Mouse (Mus musculus) C2C12 (cell line): ENCODE measurements around the gene Gm13539. TPM values are rescaled to one million over a fixed set of nuclear protein-coding genes. Genes with fewer than 3 reads are reported as not detected.

Source experiments
- H3K27me3 ChIP-seq: one replicate; pipeline ENCODE4 v1.6.1; 2011; ENCODE audit not compliant: control insufficient read depth, insufficient read depth, insufficient read length
- H3K36me3 ChIP-seq: one replicate; pipeline ENCODE4 v1.6.1; 2011; ENCODE audit not compliant: control insufficient read depth, insufficient read depth
- H3K4me3 ChIP-seq: one replicate; pipeline ENCODE4 v1.5.1; 2011; ENCODE audit warnings: mild to moderate bottlenecking, control low read depth; ENCODE audit not compliant: poor library complexity, insufficient read depth, severe bottlenecking
- H3K79me2 ChIP-seq: one replicate; pipeline ENCODE4 v1.6.1; 2011; ENCODE audit not compliant: control insufficient read depth, insufficient read depth
- H3K79me3 ChIP-seq: one replicate; pipeline ENCODE4 v1.6.1; 2011; ENCODE audit warnings: low read depth, control low read depth
- H3ac ChIP-seq: one replicate; pipeline ENCODE3; 2011; ENCODE audit warnings: low read depth; ENCODE audit not compliant: control insufficient read depth, insufficient read length
- CEBPB ChIP-seq: IDR thresholded peaks from one replicate; pipeline ENCODE4 v1.6.1; 2011; ENCODE audit warnings: low read depth, mild to moderate bottlenecking, control low read depth, moderate library complexity
- CTCF ChIP-seq: IDR thresholded peaks from one replicate; pipeline ENCODE4 v1.5.1; 2011; ENCODE audit not compliant: control insufficient read depth, insufficient read depth, insufficient read length
- FOSL1 ChIP-seq: IDR thresholded peaks from one replicate; pipeline ENCODE4 v1.8.0; 2011; ENCODE audit warnings: mild to moderate bottlenecking, low read length; ENCODE audit not compliant: poor library complexity, insufficient read depth, severe bottlenecking
- MAX ChIP-seq: IDR thresholded peaks from one replicate; pipeline ENCODE4 v1.6.1; 2011; ENCODE audit warnings: mild to moderate bottlenecking, control low read depth
- MYOD1 ChIP-seq: IDR thresholded peaks from one replicate; pipeline ENCODE4 v1.6.1; 2011; ENCODE audit warnings: low read depth; ENCODE audit not compliant: control insufficient read depth, insufficient read length
- MYOG ChIP-seq: IDR thresholded peaks from one replicate; pipeline ENCODE4 v1.6.1; 2011; ENCODE audit not compliant: control insufficient read depth, insufficient read length; ENCODE audit errors: extremely low read depth
- USF1 ChIP-seq: IDR thresholded peaks from one replicate; pipeline ENCODE4 v1.6.1; 2011; ENCODE audit warnings: low read depth, mild to moderate bottlenecking, control low read depth, moderate library complexity
- polyA plus RNA-seq: library from polyadenylated mRNA; unstranded; fragments of >200 nt; fragmentation: generic; extraction: Trizol; gene quantifications from one replicate; pipeline ENCODE4 v1.2.1, GENCODE M21; 2012; ENCODE audit warnings: missing spikeins

The Gm13539 gene
- polyA plus RNA-seq, 1 experiment = not detected

DNA sequence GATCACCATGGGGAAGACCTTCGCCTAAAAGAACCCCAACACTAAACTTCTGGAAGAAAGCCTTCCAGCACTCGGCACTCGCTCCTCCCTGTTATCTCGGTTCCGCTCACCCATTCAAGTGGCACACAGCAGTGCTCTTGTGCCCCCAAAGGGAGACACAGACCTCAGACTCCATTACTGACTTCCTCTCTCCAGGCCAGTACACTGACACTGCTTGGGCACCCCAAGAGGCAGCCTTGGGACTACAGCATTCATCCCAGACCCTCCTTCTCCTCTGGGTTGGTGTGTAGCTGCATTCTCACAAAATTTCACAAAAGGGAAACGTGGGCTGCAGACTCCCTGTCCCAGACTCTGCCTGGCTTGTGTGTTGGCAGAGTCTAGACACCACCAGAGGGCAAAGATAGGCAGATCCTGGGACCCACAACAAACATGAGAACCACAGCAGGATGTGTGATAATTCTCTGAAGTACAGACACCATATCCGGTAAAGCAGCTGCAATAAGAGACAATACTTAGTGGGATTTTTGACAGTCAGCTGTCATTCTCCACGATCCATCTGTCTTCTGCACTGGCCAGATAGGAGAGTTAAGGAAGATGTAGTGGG, 46.4 kb downstream of the Gm13539 start:
- Histone ChIP-seq H3K36me3 (no peaks in the 10 kb centered on the region), H3K4me3 (no peak overlapping the region), H3K79me3 (no peaks in the 10 kb centered on the region), H3ac (no peak overlapping the region), H3K27me3 (peaks cover 43% of the 10 kb centered on the region), H3K79me2 (no peaks in the 10 kb centered on the region)
- TF ChIP-seq MYOG (no peak), FOSL1 (no peak), USF1 (no peak), CTCF (no peak), MAX (no peak), MYOD1 (no peak), CEBPB (no peak)

DNA sequence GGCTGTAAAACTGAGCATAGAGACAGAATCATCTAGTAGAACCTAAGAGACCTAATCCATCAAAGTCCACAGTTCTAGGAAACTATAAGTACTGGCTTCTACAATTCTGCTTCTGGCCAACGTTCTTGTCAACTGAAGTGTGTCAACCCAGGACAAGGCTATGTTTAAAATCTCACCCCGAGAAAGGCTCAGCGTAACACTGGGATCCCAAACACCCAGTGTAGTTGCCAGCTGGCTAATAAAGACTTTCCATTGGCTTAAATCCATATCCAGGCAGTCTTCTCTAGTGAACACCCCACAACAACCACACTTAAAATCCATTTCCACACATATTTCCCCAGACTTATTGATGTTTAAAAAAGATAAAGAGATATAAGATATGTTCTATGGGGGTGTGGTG, 48.7 kb downstream of the Gm13539 start:
- H3K4me3 ChIP-seq = no peak overlapping the region
- no peaks in the 10 kb centered on the region for H3K36me3 ChIP-seq
- TF ChIP-seq FOSL1 (no peak), USF1 (no peak), CTCF (no peak), MYOD1 (no peak), MYOG (no peak), MAX (no peak), CEBPB (no peak)
- no peak overlapping the region for H3ac ChIP-seq
- no peaks in the 10 kb centered on the region for H3K79me3 ChIP-seq
- H3K27me3 ChIP-seq = peaks cover 33% of the 10 kb centered on the region
- no peaks in the 10 kb centered on the region for H3K79me2 ChIP-seq

DNA sequence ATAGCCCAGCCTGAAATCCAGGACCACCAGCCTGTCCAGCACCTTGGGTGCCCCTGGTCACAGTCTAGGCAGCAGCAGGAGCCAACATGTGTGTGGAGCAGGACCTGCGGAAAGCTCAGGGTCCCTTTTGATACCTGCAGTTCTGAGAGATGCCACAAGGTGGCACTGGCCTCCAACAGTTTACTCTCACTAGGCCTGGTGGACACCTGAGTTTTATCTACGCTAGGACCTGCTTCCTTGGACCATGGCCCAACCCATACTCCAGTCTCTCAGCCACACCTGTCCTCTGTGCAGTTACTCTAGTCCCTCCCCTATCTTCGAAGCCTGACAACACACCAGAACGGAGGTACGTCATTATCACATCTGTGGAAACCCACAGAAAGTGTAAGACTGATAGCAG, 54.2 kb downstream of the Gm13539 start:
- Histone ChIP-seq H3K4me3 (no peak overlapping the region), H3K27me3 (peaks cover 17% of the 10 kb centered on the region), H3K79me2 (no peaks in the 10 kb centered on the region), H3ac (no peak overlapping the region), H3K79me3 (no peaks in the 10 kb centered on the region), H3K36me3 (no peaks in the 10 kb centered on the region)
- no peak for TF ChIP-seq USF1
- TF ChIP-seq MAX = no peak
- TF ChIP-seq MYOG = no peak
- no peak for TF ChIP-seq CEBPB
- TF ChIP-seq CTCF = peak; percentile 73

Other genes with a start within 250 kb of the Gm13539 start
- gene Traf2, start 235.3 kb upstream of the Gm13539 start, polyA plus RNA-seq = 28.8 TPM
- gene Edf1, start 224.4 kb upstream of the Gm13539 start, polyA plus RNA-seq = 340 TPM
- 5.7 TPM for gene Mamdc4, start 207.4 kb upstream of the Gm13539 start, polyA plus RNA-seq
- 94.2 TPM for gene Phpt1, start 207.0 kb upstream of the Gm13539 start, polyA plus RNA-seq
- gene Ajm1, start 200.5 kb upstream of the Gm13539 start, polyA plus RNA-seq = 0.29 TPM
- gene Rabl6, start 173.7 kb upstream of the Gm13539 start, polyA plus RNA-seq = 58.9 TPM
- 0.15 TPM for gene Ccdc183, start 164.6 kb upstream of the Gm13539 start, polyA plus RNA-seq
- 12.9 TPM for gene Tmem141, start 160.3 kb upstream of the Gm13539 start, polyA plus RNA-seq
- gene Fcna, start 154.2 kb upstream of the Gm13539 start, polyA plus RNA-seq = 0.14 TPM
- not detected for gene Lcn8, start 129.1 kb upstream of the Gm13539 start, polyA plus RNA-seq
- gene Lcn5, start 124.3 kb upstream of the Gm13539 start, polyA plus RNA-seq = not detected
- gene Lcn6, start 105.5 kb upstream of the Gm13539 start, polyA plus RNA-seq = not detected
- gene Lcn10, start 99.5 kb upstream of the Gm13539 start, polyA plus RNA-seq = not detected
- gene Obp2a, start 82.2 kb upstream of the Gm13539 start, polyA plus RNA-seq = not detected
- 1.0 TPM for gene Bmyc, start 75.5 kb upstream of the Gm13539 start, polyA plus RNA-seq
- gene Obp2b, start 45.2 kb upstream of the Gm13539 start, polyA plus RNA-seq = not detected
- not detected for gene Lcn3, start 16.7 kb upstream of the Gm13539 start, polyA plus RNA-seq
- gene Lcn11, start 5.2 kb upstream of the Gm13539 start, polyA plus RNA-seq = not detected
- gene Glt6d1, start 33.6 kb downstream of the Gm13539 start, polyA plus RNA-seq = not detected
- gene Lcn9, start 40.9 kb downstream of the Gm13539 start, polyA plus RNA-seq = not detected
- gene Sohlh1, start 65.0 kb downstream of the Gm13539 start, polyA plus RNA-seq = not detected
- gene Kcnt1, start 81.5 kb downstream of the Gm13539 start, polyA plus RNA-seq = not detected
- gene Camsap1, start 201.0 kb downstream of the Gm13539 start, polyA plus RNA-seq = 12.2 TPM
- 60.6 TPM for gene Ubac1, start 239.5 kb downstream of the Gm13539 start, polyA plus RNA-seq